Mouse (Mus musculus) CH12F3 (cell line): ENCODE data around the gene Nek2.

Experiments
- in situ Hi-C: fragments of 300-500 bp; cut with MboI; formaldehyde crosslinking; loops from 2 replicates; pipeline ENCODE4 v1.14.3; 2020; ENCODE audit warnings: low sequenced_read_pairs

Gene Nek2

DNA sequence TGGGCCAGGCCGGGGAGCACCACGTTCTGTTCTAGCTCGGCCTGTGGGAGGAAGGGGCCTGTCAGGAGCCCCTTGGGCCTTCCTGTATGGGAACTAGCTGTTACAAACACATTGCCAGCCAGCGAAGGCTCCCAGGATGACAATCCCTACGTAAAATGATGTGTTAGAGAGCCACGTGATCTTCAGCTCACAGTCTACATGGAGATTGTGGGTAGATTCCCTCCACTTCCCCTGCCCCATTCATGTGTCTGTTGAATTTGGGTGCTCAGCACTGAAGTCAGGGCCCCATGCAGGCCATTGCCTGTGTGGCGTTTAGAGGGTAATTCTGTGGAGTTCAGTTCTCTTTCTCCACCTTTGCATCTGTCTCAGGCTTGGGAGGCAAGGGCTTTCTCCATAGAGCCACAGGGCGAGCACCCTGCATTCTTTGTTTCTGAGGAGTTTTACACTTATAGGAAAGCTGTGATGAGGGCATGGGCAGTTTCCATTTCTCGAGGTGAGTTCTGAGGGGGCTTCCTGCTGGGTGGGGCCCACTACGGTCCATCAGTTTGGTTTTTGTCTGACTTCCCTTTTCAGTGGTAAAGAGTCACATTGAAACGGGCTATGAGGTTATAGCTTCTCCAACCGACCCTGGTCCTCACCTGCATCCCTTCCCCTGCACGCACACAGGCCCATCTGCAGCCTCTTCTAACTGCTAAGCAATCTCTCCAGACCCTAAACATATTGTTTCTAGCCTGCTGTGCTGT is 8.1 kb upstream of the Nek2 start:
- in situ Hi-C loops = loop anchor here (5.0 to 25.0 kb wide), 2 partner anchors 226 to 476 kb away; partner anchors contain the start of gene Tmem206

DNA sequence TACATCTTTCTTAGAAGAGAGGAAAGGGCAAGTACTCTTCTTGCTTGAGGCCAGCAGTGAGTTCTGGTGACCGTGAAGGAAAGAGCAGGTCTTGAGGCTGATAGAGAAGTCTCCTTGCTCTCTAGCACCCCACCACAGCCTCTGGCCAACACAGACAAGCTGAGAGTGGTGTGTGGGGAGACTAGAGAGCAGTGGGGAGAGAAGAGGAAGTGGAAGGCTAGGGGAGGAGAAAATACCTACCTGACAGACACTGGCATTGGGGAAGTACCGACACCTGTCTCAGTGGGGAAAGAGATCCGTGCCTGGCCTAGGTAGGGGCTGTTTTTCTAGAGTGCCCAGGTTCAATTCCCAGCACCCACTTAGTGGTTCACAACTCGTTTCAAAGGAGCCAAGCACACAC is 7.0 kb upstream of the Nek2 start:
- in situ Hi-C loops = loop anchor here (5.0 to 25.0 kb wide), 2 partner anchors 227 to 477 kb away; partner anchors contain the start of gene Tmem206

DNA sequence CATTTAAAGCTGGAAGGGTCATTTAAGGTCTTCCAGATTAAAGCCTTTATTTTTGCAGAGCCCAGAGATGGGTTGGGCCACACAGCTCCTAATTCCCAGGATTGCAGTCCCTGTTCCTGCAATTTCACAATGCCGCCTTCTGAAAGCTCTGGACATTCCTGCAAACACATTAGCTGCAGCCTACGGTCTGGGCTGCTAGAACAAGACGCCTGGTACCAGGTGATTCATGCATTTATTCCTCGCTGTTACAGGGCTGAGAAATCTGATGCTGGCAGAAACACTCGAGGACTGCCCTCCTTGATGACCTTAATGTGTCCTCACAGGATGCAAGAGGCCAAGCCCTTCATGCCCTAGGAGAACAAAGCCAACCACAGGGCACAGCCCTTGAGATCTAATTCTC is 6.3 kb upstream of the Nek2 start:
- in situ Hi-C loops = loop anchor here (5.0 to 25.0 kb wide), 2 partner anchors 228 to 478 kb away; partner anchors contain the start of gene Tmem206

DNA sequence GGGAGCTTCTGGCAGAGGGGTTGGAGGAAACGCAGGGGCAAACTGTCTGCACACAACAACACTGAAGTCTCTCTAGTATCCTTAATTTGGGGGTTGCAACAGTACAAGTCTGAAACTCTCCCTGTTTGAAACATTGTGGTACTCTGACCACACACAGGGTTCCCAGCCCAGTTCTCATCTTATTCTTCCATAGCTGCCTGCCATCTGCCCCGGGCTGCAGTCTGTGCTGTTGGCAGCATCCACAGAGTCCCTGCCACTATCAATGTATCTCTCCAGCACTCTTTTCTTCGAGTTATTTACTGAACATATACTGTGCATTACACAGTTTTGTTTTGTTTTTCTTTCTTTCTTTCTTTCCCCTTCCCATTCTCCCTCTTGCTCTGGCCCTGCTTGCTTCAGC is 4.6 kb upstream of the Nek2 start:
- in situ Hi-C loops = loop anchor here (25.0 kb wide), 1 partner anchor 479 kb away; the partner anchor contains the start of gene Tmem206

- in situ Hi-C loops = loop anchor here (25.0 kb wide), 1 partner anchor 480 kb away; the partner anchor contains the start of gene Tmem206
These were observed 3.7 kb upstream of the Nek2 start for GRCm38 (mm10) chr1:191817418-191818144.

GRCm38 (mm10) chr1:191818145-191818631 is 3.1 kb upstream of the Nek2 start:
- in situ Hi-C loops = loop anchor here (25.0 kb wide), 1 partner anchor 481 kb away; the partner anchor contains the start of gene Tmem206

DNA sequence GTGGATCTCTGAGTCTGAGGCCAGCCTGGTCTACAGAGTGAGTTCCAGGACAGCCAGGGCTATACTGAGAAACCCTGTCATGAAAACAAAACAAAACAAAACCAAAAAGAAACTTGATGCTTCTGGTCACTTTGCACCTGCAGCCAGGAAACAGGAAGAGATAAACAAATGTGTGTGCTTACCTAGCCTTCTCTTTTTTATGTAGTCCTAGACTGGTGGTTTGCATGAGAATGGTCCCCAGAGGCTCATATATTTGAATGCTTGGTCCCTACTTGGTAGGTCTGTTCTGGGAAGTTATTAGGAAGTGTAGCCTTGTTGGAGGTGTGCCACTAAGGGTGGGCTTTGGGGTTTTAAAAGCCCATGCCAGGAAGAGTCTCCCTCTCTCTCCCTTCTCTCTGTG is 2.2 kb upstream of the Nek2 start:
- in situ Hi-C loops = loop anchor here (25.0 kb wide), 1 partner anchor 482 kb away; the partner anchor contains the start of gene Tmem206

GRCm38 (mm10) chr1:191820951-191821325 is 306 bp upstream of the Nek2 start:
- in situ Hi-C loops = loop anchor here (25.0 kb wide), 1 partner anchor 484 kb away; the partner anchor contains the start of gene Tmem206

GRCm38 (mm10) chr1:191829124-191829523 is 7.9 kb downstream of the Nek2 start:
- in situ Hi-C loops = loop anchor here (25.0 kb wide), 1 partner anchor 883 kb away; no protein-coding TSS in a partner anchor

DNA sequence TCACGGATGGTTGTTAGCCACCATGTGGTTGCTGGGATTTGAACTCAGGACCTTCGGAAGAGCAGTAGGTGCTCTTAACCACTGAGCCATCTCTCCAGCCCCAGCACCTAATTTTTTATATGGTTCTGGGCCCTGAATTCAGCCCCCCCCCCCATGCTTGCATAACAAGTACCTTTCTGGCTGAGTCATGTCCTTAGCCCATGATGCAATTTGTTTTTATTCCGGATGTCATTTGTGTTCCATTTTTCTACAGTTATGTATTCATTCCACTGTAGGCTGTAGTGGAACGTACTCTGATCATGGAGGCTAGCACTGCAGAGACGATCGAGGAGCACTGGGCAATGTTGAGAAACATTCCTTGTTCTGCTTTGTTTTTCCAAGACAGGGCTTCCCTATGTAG is 12.2 kb downstream of the Nek2 start:
- in situ Hi-C loops = loop anchor here (5.0 to 25.0 kb wide), 2 partner anchors 259 to 879 kb away; partner anchors contain the start of gene Traf5

DNA sequence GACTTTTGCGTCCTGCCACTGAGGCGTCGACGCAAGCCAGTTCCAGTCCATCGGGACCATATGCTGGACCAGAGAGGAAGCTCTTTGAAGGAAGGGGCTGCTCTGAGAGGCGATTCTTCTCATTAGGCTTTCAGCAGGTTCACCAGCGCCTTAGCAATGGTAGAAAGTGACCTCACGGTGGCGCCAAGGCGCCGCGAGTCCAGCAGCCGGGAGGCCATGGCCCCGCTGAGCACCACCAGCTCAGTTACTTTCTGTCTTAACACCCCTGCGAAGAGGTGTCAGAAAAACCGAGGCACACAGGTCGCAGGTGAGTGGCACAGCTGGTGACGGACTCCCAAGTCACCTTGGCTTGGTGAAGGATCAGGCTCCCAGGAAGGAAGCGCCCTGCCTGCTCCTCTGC is 13.6 kb downstream of the Nek2 start:
- in situ Hi-C loops = loop anchor here (5.0 to 25.0 kb wide), 2 partner anchors 257 to 877 kb away; partner anchors contain the start of gene Traf5

DNA sequence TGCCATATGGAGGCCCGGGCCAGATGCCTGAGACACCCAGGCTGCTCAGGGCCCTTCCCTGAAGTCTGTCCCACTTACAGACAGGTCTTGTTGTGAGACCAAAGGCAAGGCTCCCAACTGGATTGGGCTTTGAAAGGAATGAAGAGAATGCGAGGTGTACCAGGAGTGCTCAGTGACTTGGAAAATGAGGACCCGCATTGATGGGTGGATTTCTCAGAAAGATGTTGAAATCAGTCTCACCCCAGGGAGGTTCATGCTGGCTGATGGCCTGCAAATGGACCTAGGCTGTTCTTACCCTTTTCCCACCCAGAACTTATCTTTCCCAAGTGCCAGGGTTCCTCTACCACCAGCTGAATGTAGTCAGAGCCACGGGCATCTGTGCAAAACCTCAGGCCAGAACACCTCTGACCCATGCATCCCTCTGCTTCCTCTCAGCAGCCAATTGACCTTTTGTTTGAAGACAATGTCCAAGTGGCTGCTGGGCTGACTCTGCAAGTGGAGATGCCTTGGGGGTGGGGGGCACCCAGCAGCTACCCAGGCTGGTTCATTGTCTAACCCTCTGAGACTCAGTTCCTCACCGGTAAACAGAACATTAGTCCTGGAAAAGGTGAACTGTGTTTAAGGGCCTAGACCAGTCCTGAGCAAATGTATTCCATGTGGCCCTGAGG is 15.2 kb downstream of the Nek2 start:
- in situ Hi-C loops = loop anchor here (25.0 kb wide), 1 partner anchor 876 kb away; no protein-coding TSS in a partner anchor

GRCm38 (mm10) chr1:191837691-191838090 is 16.4 kb downstream of the Nek2 start:
- in situ Hi-C loops = loop anchor here (25.0 kb wide), 1 partner anchor 875 kb away; no protein-coding TSS in a partner anchor

DNA sequence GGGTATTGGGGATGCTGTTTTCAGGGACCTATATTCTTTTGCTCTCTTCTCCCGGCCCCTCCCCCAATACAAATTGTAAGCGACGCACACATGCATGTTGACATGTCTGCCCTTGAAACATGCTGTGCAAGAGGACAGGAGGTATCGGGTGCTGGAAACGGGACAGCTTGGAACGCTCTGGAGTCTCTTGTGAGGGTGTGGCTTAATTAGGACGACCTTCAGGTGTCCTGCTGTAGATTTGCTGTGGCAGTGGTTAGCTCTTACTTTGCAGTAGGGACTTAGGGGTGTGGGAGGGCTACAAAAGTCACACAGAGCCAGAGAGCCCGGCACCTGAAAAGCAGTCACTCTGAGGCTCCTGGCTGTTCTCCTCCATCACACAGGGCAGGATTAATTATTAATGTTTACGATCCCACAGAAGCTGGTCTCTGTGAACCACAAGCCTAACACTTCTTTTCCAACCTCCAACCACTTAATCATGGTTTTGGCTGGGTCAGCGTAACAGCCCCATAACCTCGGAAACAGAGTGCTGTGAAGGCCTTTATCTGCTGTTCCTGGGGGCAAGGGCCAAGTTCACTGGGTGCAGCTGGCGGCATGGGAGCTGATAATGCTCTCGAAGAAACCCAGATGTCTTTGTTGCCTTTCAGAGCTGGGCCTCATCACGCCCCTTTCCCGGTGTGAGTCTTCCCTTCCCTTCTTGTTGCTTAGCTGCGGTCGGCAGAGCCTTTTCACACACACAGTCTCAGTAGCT is 17.9 kb downstream of the Nek2 start:
- in situ Hi-C loops = loop anchor here (25.0 kb wide), 1 partner anchor 873 kb away; no protein-coding TSS in a partner anchor

DNA sequence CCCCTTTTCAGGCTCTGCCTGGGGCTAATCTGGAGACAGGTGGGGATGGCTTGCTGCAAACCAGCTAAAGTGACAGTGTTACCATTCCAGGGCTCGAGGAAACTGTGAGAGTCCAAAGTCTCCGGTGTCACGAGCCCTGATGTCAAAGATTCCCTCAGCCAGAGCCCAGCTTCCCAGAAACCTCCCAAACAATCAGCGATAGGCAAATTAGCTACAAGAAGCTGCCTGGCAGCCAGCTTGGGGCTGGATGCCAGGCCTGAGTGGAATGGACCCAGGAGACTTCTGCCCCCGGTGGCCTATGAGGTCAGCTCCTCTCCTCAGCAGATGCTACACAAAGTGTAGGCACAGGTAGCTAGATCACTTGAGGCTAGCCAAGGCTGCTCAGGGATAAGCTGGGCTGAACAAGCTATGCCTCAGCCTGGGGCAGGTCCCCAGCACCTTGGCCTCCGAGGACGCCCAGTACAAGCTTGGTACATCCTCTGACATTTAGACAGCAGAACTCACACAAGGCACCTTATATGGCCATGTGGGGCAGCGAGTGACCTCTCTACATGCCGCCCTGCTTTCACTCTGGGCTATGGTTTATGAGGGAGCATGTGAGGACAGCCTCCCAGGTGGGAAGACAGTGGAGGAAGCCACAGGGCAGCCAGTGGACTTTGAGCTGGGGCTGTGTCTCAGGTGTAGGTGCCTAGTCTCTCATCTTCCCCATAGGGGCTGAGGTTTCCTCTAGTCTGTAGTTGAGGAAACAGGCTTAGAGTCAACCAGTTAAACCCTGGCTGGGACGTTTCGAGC is 19.7 kb downstream of the Nek2 start:
- in situ Hi-C loops = loop anchor here (10.0 to 25.0 kb wide), 2 partner anchors 74 to 871 kb away; no protein-coding TSS in a partner anchor

GRCm38 (mm10) chr1:191842247-191842646 is 21.0 kb downstream of the Nek2 start:
- in situ Hi-C loops = loop anchor here (10.0 to 25.0 kb wide), 2 partner anchors 73 to 870 kb away; no protein-coding TSS in a partner anchor

GRCm38 (mm10) chr1:191846667-191847066 is 25.4 kb downstream of the Nek2 start:
- in situ Hi-C loops = loop anchor here (10.0 to 25.0 kb wide), 2 partner anchors 68 to 866 kb away; no protein-coding TSS in a partner anchor

DNA sequence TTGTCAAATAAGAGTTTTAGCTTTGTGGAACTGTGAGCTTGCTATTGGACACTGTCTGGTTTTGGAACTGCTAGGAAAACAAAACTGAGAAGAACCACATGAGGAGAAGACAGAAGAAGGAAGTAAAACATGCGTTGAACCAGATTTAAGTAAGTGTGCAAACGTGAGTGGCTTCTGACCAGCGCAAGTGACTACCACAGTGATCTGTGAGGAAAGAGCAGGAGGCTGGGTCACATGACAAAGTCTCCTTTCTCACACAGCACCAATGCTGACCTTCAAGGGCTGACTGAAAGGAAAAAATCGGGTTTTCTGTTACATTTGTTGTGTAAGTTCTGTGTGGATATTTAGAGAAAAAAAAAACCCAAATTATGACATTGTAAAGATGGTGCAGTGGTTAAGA is 28.3 kb downstream of the Nek2 start:
- in situ Hi-C loops = loop anchor here (10.0 to 25.0 kb wide), 2 partner anchors 65 to 863 kb away; no protein-coding TSS in a partner anchor

- in situ Hi-C loops = no loop called here
These were observed 32.2 kb downstream of the Nek2 start for GRCm38 (mm10) chr1:191853442-191853841.
